Mouse (Mus musculus): Measurements from ENCODE around the gene Kcna2.

DNA sequence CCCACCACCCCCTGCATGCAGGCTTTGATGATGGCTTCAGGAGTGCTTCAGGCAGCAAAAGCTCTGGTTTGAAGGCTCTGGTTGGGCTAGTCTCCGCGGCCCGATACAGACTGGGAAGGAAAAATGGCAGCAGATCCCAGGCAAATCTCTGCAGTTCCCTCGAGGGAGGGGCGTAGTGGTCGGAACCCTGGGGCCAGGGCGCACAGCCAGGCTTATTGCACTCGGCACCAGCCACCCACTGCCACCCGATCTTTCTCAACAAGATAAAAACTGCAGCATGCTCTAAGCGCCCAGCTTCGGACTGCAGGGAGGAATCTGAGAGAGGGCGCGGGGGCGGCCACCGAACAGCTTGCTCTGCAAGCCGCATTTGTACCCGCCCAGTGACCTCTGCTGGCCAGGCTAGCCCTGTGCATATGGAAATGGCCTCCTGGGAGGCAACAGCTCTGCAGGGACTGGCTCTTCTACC is 58.9 kb downstream of the Kcna2 start:
- TF ChIP-seq POLR2A (IDR thresholded peaks at IDR 0.05; ENCODE audit: insufficient read depth, low read depth, low read length) (no peak), CTCF (IDR thresholded peaks at IDR 0.05; ENCODE audit: insufficient read depth, low read depth, low read length) (peak; percentile 41; the same call in 1 of the 2 replicates)

Data from olfactory bulb, adult 2 months (tissue).